Comparison of ENCODE assay signal across 12 mouse cellular contexts in the genomic region with DNA sequence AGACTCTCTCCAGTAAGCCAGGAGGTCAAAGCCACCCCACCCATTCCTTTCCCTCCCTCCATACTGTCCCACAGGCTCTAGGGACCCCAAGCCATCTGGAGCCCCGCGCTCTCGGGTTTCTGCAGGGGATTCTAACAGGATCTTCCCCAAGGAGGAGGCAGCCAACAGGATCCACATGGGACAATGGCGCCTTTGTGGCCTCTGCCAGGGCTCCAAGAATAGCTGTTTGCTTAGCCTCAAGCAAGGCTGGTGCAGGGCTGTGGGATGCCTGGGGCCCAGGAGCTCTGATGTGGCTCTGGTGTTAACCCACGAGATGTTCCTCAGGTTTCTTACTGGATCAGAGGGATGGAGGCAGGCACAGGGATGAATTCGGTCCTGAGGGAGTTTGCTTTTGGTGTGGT. TPM values are rescaled to one million over a fixed set of nuclear protein-coding genes. Genes with fewer than 3 reads are reported as not detected.
DNase-seq lines count a peak whose midpoint lies in the region; ATAC-seq and TF ChIP-seq lines count a peak whose summit lies in the region.
"Had no signal": no experiment of that assay in that cellular context is flagged by ENCODE, and none has a peak within 500 bp of the region (broad histone marks: within the 10 kb centered on the region; RNA-seq: fewer than 3 reads in every experiment).

No protein-coding gene starts in this region.

- WGBS in heart, embryonic 10.5 days, result 61% methylated on average over 6 of the region's 6 CpGs
- 50% methylated on average over 6 of the region's 6 CpGs for WGBS in lung, embryonic 14.5 days
- 53% methylated on average over 6 of the region's 6 CpGs for WGBS in lung, adult 2 months
- 22% methylated on average over 6 of the region's 6 CpGs for WGBS in embryonic facial prominence, embryonic 14.5 days
- 71% methylated on average over 6 of the region's 6 CpGs for WGBS in kidney, adult 2 months

- H3K4me1 ChIP-seq in heart, embryonic 10.5 days, result peaks cover 22% of the 10 kb centered on the region
- no peaks in the 10 kb centered on the region for H3K4me1 ChIP-seq in lung, embryonic 14.5 days (ENCODE audit: insufficient read depth)
- no peaks in the 10 kb centered on the region for H3K4me1 ChIP-seq in lung, adult 2 months (ENCODE audit: control insufficient read depth, insufficient read depth, low read length)
- H3K4me1 ChIP-seq in embryonic facial prominence, embryonic 14.5 days (ENCODE audit: control insufficient read depth, insufficient read depth, low read length), result peaks cover 9% of the 10 kb centered on the region
- no peaks in the 10 kb centered on the region for H3K4me1 ChIP-seq in kidney, adult 2 months (ENCODE audit: control insufficient read depth, insufficient read depth, low read length)

- peak overlapping the region; percentile 10; the same call in 1 of the 2 replicates for H3K27ac ChIP-seq in heart, embryonic 10.5 days
- no peak overlapping the region for H3K27ac ChIP-seq in lung, embryonic 14.5 days (ENCODE audit: low read depth)
- peak overlapping the region; percentile 55 for H3K27ac ChIP-seq in embryonic facial prominence, embryonic 14.5 days (replicated peaks; ENCODE audit: low read depth, low read length)
- no peak overlapping the region for H3K27ac ChIP-seq in kidney, adult 2 months (ENCODE audit: insufficient read depth, low read depth, low read length)
- H3K27ac ChIP-seq: forebrain, embryonic 13.5 days had no signal

- DNase-seq in heart, embryonic 10.5 days (ENCODE audit: low spot score), result peak; percentile 75
- DNase-seq in heart, postnatal 25 days (ENCODE audit: low spot score), result no peak
- peak; percentile 27 for DNase-seq in lung, embryonic 14.5 days
- DNase-seq in lung, adult 2 months, result no peak
- peak; percentile 63 for DNase-seq in brain, adult 2 months (ENCODE audit: low read depth, low spot score)
- DNase-seq in embryonic facial prominence, embryonic 14.5 days (ENCODE audit: low spot score), result peak; percentile 82
- no peak for DNase-seq in kidney, adult 2 months
- DNase-seq in urinary bladder, postnatal 10 days (ENCODE audit: low spot score), result no peak
- DNase-seq: cerebellum, adult 11 months; thymus, adult 18-20 months had no signal

- H3K9me3 ChIP-seq in heart, embryonic 10.5 days, result no peaks in the 10 kb centered on the region
- H3K9me3 ChIP-seq in lung, embryonic 14.5 days (ENCODE audit: low read depth, low read length), result no peaks in the 10 kb centered on the region
- H3K9me3 ChIP-seq in embryonic facial prominence, embryonic 14.5 days (ENCODE audit: control insufficient read depth, low read length), result no peaks in the 10 kb centered on the region
- H3K9me3 ChIP-seq: forebrain, embryonic 13.5 days had no signal

- ATAC-seq in lung, embryonic 14.5 days (ENCODE audit: insufficient read depth), result no peak
- peak; percentile 80 for ATAC-seq in embryonic facial prominence, embryonic 14.5 days (ENCODE audit: low read depth)
- ATAC-seq: forebrain, embryonic 13.5 days; midbrain, embryonic 16.5 days had no signal

- no peaks in the 10 kb centered on the region for H3K36me3 ChIP-seq in heart, embryonic 10.5 days
- H3K36me3 ChIP-seq in lung, embryonic 14.5 days (ENCODE audit: insufficient read depth), result no peaks in the 10 kb centered on the region
- H3K36me3 ChIP-seq in embryonic facial prominence, embryonic 14.5 days (ENCODE audit: control insufficient read depth, insufficient read depth, low read length), result no peaks in the 10 kb centered on the region
- no peaks in the 10 kb centered on the region for H3K36me3 ChIP-seq in kidney, adult 2 months (ENCODE audit: control insufficient read depth, insufficient read depth, low read length)

- no peak for TF ChIP-seq POLR2A in lung, adult 2 months (IDR thresholded peaks at IDR 0.05; ENCODE audit: borderline replicate concordance, extremely low read depth, low read depth, low read length)
- TF ChIP-seq POLR2A in kidney, adult 2 months (IDR thresholded peaks at IDR 0.05; ENCODE audit: low read depth, low read length), result no peak

- H3K9ac ChIP-seq in lung, embryonic 14.5 days, result no peak overlapping the region
- H3K9ac ChIP-seq in embryonic facial prominence, embryonic 14.5 days (ENCODE audit: low read depth, low read length), result no peak overlapping the region
- H3K9ac ChIP-seq: forebrain, embryonic 13.5 days had no signal

- no peak overlapping the region for H3K4me2 ChIP-seq in lung, embryonic 14.5 days
- peak overlapping the region; percentile 4; the same call in 1 of the 2 replicates for H3K4me2 ChIP-seq in embryonic facial prominence, embryonic 14.5 days (ENCODE audit: low read depth, low read length)
- H3K4me2 ChIP-seq: forebrain, embryonic 13.5 days had no signal

- H3K4me3 ChIP-seq in heart, embryonic 10.5 days, result no peak overlapping the region
- H3K4me3 ChIP-seq in lung, embryonic 14.5 days (ENCODE audit: low read depth, low read length), result no peak overlapping the region
- H3K4me3 ChIP-seq in lung, adult 2 months (replicated peaks; ENCODE audit: extremely low read depth, low read depth, low read length), result no peak overlapping the region
- no peak overlapping the region for H3K4me3 ChIP-seq in embryonic facial prominence, embryonic 14.5 days (ENCODE audit: low read depth, low read length)
- H3K4me3 ChIP-seq in kidney, adult 2 months (ENCODE audit: insufficient read depth, low read depth, low read length), result no peak overlapping the region
- H3K4me3 ChIP-seq: forebrain, embryonic 13.5 days had no signal

- intact Hi-C loops in heart, postnatal 25 days (cut with DNase I), result no loop called here

- TF ChIP-seq CTCF in lung, embryonic 14.5 days (IDR thresholded peaks at IDR 0.05; ENCODE audit: low read depth), result no peak
- no peak for TF ChIP-seq CTCF in lung, adult 2 months (IDR thresholded peaks at IDR 0.05; ENCODE audit: insufficient read depth, low read length)
- TF ChIP-seq CTCF in kidney, adult 2 months (conservative IDR thresholded peaks at IDR 0.05; ENCODE audit: insufficient read depth, insufficient read length, low read depth, low read length), result no peak

- peaks cover 27% of the 10 kb centered on the region; the same call in 1 of the 2 replicates for H3K27me3 ChIP-seq in heart, embryonic 10.5 days (ENCODE audit: insufficient read depth, poor library complexity, severe bottlenecking)
- no peaks in the 10 kb centered on the region for H3K27me3 ChIP-seq in lung, embryonic 14.5 days (ENCODE audit: insufficient read depth, low read length)
- H3K27me3 ChIP-seq in embryonic facial prominence, embryonic 14.5 days (replicated peaks; ENCODE audit: control insufficient read depth, insufficient read depth, low read length), result no peaks in the 10 kb centered on the region
- no peaks in the 10 kb centered on the region for H3K27me3 ChIP-seq in kidney, adult 2 months (replicated peaks; ENCODE audit: control insufficient read depth, insufficient read depth, low read length)

RNA-seq across cellular contexts. Expression of gene Padi2, which starts 8.6 kb away (rescaled TPM):
- polyA plus RNA-seq in heart, embryonic 10.5 days (2016; fragmentation: Nextera tagmentation; extraction: Ambion mirVana), result 2.9 and 6.3 TPM in 2 replicates
- total RNA-seq in heart, postnatal 25 days (2021), result under 1 TPM; 0.42 to 0.81 TPM
- polyA plus RNA-seq in lung, embryonic 14.5 days (2014; fragmentation: Nextera tagmentation; extraction: Ambion mirVana), result 1.1 and 1.8 TPM in 2 replicates
- polyA plus RNA-seq in lung, adult 2 months (2012; rRNA removed), result 3.7 and 4.7 TPM in 2 replicates
- polyA plus RNA-seq in embryonic facial prominence, embryonic 14.5 days (2014; fragmentation: Nextera tagmentation; extraction: Ambion mirVana), result 15.1 and 16.1 TPM in 2 replicates
- 4.9 and 5.1 TPM in 2 replicates for polyA plus RNA-seq in kidney, adult 2 months (2012; rRNA removed)

RNA-seq across cellular contexts. Expression of gene Sdhb, which starts 46.3 kb away (rescaled TPM):
- polyA plus RNA-seq in heart, embryonic 10.5 days (2016; fragmentation: Nextera tagmentation; extraction: Ambion mirVana), result 605 and 778 TPM in 2 replicates
- 1,000 to 10,000 TPM; 1,213 to 1,269 TPM for total RNA-seq in heart, postnatal 25 days (2021)
- 382 and 392 TPM in 2 replicates for polyA plus RNA-seq in lung, embryonic 14.5 days (2014; fragmentation: Nextera tagmentation; extraction: Ambion mirVana)
- polyA plus RNA-seq in lung, adult 2 months (2012; rRNA removed), result 97.5 and 143 TPM in 2 replicates
- 383 and 394 TPM in 2 replicates for polyA plus RNA-seq in embryonic facial prominence, embryonic 14.5 days (2014; fragmentation: Nextera tagmentation; extraction: Ambion mirVana)
- 655 and 703 TPM in 2 replicates for polyA plus RNA-seq in kidney, adult 2 months (2012; rRNA removed)

Comparison
In these comparisons a context has a peak if more than half of its experiments do, and no peak if none do; other contexts are left out.
1. DNase-seq: peak in heart, embryonic 10.5 days (single experiment), lung, embryonic 14.5 days (single experiment), brain, adult 2 months (single experiment) and embryonic facial prominence, embryonic 14.5 days (single experiment); none in heart, postnatal 25 days (single experiment), lung, adult 2 months (single experiment), kidney, adult 2 months (single experiment) and urinary bladder, postnatal 10 days (single experiment).
2. H3K27ac ChIP-seq: peak in heart, embryonic 10.5 days (single experiment) and embryonic facial prominence, embryonic 14.5 days (single experiment); none in lung, embryonic 14.5 days (single experiment) and kidney, adult 2 months (single experiment).